Mouse (Mus musculus) Patski (cell line): ENCODE results near the gene Gripap1. TPM values are rescaled to one million over a fixed set of nuclear protein-coding genes. Genes with fewer than 3 reads are reported as not detected.
"Not testable (repeated sequence)": the region's sequence is repeated elsewhere in the genome, so short reads cannot be mapped to it uniquely, and the experiment has no call there.

Experiments
- ATAC-seq: fragments of 100-300 bp; one replicate; pipeline ENCODE4 v1.8.0; 2021
- CTCF ChIA-PET: fragments of 350-600 bp; sonication (Branson Sonifier 250); formaldehyde crosslinking; loops from one replicate; lab custom pipeline; 2022; ENCODE audit warnings: inconsistent platforms; lab: Charles Lee
- POLR2A ChIA-PET: fragments of 350-600 bp; sonication (Branson Sonifier 250); formaldehyde crosslinking; loops from one replicate; lab custom pipeline; 2022; ENCODE audit warnings: antibody characterized with exemption, inconsistent platforms; lab: Charles Lee
- DNase-seq: peaks from one replicate; pipeline ENCODE4 v3.0.0-alpha.2; 2011; ENCODE audit warnings: low read depth, low spot score
- H3K27me3 ChIP-seq: fragments of 371-371 bp; one replicate; pipeline ENCODE4 v1.5.1; 2021
- CTCF ChIP-seq: fragments of 100-300 bp; IDR thresholded peaks from one replicate; pipeline ENCODE4 v1.5.1; 2021
- in situ Hi-C: fragments of 300-500 bp; cut with MboI; formaldehyde crosslinking; loops from 3 replicates; pipeline ENCODE4 v1.11.1; 2018; ENCODE audit warnings: low pct_unique_long_range_greater_than_20kb, mixed read lengths
- polyA plus RNA-seq: library from polyadenylated mRNA; unstranded; gene quantifications from one replicate; pipeline ENCODE4 v1.2.3, GENCODE M21; 2021

Gene Gripap1
- polyA plus RNA-seq, result 63.2 TPM

DNA sequence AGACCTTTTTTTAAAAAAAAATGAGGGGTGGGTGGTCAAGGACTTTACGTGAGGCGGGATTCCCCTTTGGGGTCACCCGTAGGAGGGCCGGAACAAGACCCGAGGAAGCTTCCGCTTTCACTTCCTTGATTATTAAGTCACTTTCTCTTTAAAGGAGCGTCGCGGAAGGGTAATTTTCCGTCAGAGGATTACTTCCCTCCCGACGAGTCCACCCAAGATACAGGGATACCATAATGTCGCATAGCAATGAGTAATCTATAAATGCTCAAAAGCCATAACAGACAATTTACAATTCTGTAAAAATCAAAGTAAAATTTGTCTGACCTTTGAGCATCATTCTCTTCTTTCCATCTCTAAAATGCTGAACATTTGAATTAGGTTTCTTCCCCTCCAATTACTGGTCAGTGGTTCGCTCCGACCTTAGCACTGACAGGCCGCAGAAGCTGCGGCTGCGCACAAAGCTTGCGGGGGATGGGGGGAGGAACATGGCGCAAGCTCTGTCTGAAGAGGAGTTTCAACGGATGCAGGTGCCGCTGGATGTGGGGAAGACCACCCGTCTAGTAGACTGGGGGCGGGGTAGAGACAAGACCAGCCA lies at the start of gene Gripap1:
Gripap1 (plus strand) TSS at position 224 of the 595 bp plus-strand sequence.
- ATAC-seq, result peak; percentile 62

DNA sequence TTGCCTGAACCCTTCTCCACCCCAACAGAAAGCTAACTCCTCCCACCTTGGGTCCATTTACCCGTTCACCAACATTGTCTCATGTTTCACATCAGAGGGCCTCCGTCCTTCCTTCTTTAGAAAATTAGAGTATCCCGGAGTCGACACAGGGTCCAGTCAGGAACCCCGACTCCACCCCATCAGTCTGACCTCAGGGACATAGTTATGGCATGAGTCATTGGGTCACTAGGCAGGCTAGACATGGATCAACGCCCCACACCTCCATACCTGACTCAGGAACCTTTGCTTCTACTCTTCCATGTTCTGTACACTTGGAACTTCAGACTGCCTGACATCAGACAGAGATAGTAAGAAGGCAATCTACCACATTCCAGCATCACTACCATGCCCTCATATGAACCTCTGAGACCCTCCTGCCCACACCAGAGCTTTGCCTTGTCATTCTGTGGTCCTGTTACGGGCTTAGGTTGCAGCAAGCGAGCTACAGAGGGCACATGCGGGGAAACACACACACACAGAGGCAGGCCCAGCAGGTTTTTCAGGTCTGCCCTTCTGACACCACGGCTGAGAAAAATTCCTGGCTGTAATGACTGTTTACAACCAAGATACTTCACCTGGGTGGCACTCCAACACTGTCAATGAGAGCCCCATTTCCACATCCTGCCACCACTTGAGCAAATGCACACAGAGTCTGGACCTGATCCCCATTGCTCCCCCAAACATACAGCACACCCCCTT lies 49.3 kb upstream of the Gripap1 start:
- no peak for TF ChIP-seq CTCF
- H3K27me3 ChIP-seq, result no peaks in the 10 kb centered on the region
- DNase-seq, result no peak
- ATAC-seq, result no peak
- ChIA-PET CTCF (no interaction called here), POLR2A (interaction anchor here (0.6 kb wide), 1 partner anchor 9 kb away, joined by 3 read pairs; no protein-coding TSS in a partner anchor)
- in situ Hi-C loops, result no loop called here

More for the DNA sequence above, at the start of gene Gripap1:
- in situ Hi-C loops, result no loop called here
- DNase-seq, result peak; percentile 58
- TF ChIP-seq CTCF, result no peak
- peaks cover 6% of the 10 kb centered on the region for H3K27me3 ChIP-seq
- POLR2A ChIA-PET, result no interaction called here
- CTCF ChIA-PET, result interaction anchor here (2.2 kb wide), 1 partner anchor 10 kb away, joined by 12 read pairs; no protein-coding TSS in a partner anchor

DNA sequence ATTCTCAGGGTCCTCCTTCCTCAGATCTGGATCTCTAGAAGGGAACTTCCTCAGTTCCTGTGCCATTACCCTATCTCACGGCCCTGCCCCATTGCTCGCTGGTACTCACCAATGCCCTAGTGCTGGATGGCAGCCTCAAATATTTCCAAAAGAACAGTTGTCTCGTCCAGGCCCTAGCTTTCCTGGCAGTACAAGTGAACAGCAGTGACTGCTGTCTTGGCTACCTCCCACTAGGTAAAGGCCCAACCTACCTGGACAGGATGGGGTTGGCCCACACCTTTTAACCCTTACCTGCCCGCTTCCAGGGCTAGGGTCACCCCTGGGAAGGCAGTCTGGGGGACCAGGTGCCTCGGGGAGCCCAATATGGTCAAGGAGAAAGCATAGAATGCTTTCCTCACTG lies 48.5 kb upstream of the Gripap1 start:
- DNase-seq (no peak), ATAC-seq (no peak)
- no peak for TF ChIP-seq CTCF
- CTCF ChIA-PET, result interaction anchor here (1.3 kb wide), 1 partner anchor 17 kb away, joined by 3 read pairs; no protein-coding TSS in a partner anchor
- POLR2A ChIA-PET, result no interaction called here
- no peaks in the 10 kb centered on the region for H3K27me3 ChIP-seq
- in situ Hi-C loops, result no loop called here

DNA sequence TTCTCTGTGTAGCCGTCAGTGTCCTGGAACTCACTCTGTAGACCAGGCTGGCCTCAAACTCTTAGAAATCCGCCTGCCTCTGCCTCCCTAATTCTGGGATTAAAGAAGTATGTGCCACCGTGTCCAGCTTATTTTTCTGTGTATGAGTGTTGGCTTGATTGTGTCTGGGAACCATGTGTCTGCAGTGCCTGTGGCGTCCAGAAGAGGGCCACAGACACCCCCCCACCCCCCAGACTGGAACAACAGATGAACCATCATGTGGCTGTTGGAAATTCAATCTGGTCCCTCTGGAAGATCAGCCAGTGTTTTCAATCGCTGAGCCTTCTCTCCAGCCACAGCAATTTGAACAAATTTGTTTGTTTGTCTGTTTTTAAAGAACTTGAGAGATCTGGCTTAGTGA lies 46.1 kb upstream of the Gripap1 start:
- no peak for TF ChIP-seq CTCF
- ChIA-PET POLR2A (interaction anchor here (0.5 to 0.6 kb wide), 2 partner anchors 94 to 106 kb away, joined by 3 to 4 read pairs; no protein-coding TSS in a partner anchor), CTCF (no interaction called here)
- no peaks in the 10 kb centered on the region for H3K27me3 ChIP-seq
- DNase-seq (no peak), ATAC-seq (no peak)
- in situ Hi-C loops, result no loop called here

DNA sequence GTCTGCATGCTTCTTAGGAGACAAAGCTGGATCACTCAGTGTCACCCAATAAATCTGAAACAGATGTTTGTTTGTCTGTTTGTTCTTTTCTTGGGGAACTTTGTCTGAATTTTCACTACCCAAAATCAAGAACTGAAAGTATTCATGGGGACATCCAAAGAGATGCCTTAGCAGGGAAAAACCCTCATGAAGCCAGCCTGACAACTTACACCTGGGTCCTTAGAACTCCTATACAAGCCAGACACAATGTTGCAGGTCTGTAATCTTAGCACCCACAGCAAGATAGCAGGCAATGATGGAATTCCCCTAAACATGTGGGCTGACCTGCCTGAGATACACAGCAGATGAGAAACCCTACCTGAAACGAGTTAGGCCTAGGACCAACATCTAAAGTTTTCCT lies 44.6 kb upstream of the Gripap1 start:
- no peak for DNase-seq
- no peak for ATAC-seq
- no peaks in the 10 kb centered on the region for H3K27me3 ChIP-seq
- in situ Hi-C loops, result no loop called here
- ChIA-PET POLR2A (no interaction called here), CTCF (interaction anchor here (1.0 kb wide), 1 partner anchor 9 kb away, joined by 3 read pairs; no protein-coding TSS in a partner anchor)
- no peak for TF ChIP-seq CTCF

DNA sequence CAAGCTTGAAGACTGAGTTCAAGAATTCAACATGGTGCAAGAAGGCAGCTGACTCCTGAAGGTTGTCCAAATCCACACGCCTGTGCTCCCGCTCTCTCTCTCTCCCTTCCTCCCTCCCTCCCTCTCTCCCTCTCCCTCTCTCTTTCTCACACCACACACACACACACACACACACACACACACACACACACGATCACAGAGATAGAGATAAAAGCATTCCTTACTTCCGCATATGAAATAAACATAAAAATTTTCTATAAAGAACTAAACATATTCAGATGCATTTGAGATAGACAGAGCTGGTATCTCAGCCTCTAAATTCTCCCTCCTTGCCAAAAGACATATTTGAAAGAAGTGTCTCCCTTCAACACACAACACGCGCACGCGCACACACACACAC lies 44.1 kb upstream of the Gripap1 start:
- ChIA-PET POLR2A (no interaction called here), CTCF (interaction anchor here (1.0 kb wide), 1 partner anchor 9 kb away, joined by 3 read pairs; no protein-coding TSS in a partner anchor)
- in situ Hi-C loops, result no loop called here
- DNase-seq (no peak), ATAC-seq (no peak)
- H3K27me3 ChIP-seq, result no peaks in the 10 kb centered on the region
- TF ChIP-seq CTCF, result no peak

DNA sequence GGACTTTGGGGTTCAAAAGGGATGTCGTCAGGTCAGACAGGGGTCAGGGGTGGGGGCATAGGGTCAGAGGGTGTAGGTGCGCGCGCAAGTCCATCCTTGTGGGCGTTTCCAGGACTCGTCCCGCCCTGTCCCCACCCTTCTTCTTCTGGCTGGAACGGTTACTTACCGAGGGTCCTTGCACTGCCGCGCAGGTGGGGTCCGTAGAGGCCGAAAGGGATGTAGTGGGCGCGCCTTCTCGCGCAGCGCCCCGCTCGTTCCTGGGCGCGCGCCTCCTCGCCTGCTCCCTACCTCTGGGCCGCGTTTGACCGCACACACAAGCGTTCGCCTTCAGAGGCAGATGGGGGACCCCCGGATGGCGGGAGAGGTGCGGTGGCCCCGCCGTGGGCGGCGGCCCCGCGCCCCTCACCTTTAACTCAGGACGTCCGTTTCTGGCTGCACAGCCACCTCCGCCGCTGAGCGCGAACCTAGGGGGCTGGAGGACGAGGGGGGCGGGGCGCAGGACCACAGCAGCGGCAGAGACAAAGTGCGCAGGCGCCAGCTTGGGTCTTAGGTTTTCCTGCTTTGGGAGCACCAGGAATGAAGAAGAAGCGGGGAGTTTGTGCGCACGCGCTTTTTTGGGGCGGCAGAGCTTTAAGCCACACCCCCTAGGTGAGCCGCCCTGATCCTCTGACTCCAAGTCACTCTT lies 39.0 kb upstream of the Gripap1 start, which contains the start of gene Ccdc120:
Ccdc120 (minus strand) TSS at position 474 of the 685 bp plus-strand sequence.
- CTCF ChIA-PET, result interaction anchor here (0.9 to 1.3 kb wide), 3 partner anchors 13 to 27 kb away, joined by 3 to 4 read pairs (median 3); no protein-coding TSS in a partner anchor
- POLR2A ChIA-PET, result no interaction called here
- H3K27me3 ChIP-seq, result peaks cover 2% of the 10 kb centered on the region
- in situ Hi-C loops, result no loop called here
- DNase-seq, result no peak
- TF ChIP-seq CTCF, result no peak
- ATAC-seq, result peak; percentile 70

DNA sequence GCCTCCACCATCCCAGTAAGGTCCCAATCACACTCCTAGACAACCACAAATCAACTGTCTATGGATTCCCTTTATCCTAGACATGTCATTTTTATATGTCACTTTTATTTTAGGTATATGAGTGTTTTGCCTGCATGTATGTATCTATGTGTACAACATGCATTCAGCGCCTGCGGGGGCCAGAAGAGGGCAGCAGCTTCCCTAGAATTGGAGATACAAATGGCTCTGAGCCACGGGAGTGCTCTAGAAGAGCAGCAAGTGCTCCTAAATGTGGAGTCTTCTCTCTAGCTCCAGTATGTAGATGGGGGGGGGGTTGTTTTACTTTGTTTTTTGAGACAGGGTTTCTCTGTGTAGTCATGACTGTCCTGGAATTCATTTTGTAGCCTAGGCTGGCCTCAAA lies 35.9 kb upstream of the Gripap1 start:
- peak; percentile 67 for ATAC-seq
- CTCF ChIA-PET, result interaction anchor here (0.8 to 1.1 kb wide), 2 partner anchors 24 to 38 kb away, joined by 3 to 4 read pairs; no protein-coding TSS in a partner anchor
- POLR2A ChIA-PET, result interaction anchor here (0.6 kb wide), 1 partner anchor 173 kb away, joined by 3 read pairs; no protein-coding TSS in a partner anchor
- in situ Hi-C loops, H3K27me3 ChIP-seq, DNase-seq: not testable (repeated sequence)

DNA sequence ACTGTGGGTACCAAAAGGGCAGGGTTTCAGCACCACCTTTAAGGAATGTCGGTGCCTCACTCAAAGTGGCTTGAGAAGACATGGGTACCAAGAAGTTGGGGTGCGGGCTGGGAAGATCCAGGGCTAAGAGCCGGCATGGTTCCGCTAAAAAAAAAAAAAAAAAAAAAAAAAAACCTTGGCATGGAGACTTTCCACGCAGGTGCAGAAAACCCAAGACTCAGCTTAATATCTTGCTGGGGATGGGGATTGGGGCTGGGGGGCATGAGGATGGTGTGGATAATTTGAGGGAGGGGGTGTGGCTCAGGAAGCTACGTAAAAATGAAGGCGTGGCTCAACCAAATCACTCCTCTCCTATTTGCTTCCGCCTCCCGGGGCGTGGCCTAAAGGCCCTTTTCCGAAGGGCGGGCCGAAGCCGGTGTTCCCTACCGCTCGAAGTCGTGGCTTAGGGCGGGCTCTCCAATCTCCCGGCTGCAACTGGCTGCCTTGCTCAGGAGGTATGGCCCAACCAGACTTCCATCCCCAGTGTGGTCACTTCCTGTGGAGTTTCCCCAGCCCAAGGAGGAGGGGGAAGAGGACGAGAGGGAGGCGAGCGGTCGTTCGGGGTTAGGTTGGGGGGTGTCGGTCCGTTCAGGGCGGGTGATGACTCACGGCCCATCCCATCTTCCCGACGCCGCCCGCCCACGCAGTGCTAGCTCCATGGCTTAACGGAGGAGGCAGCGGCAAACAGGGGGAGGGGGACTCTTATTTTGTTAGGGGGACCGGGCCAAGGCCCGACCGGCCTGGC lies 27.2 kb upstream of the Gripap1 start, which contains the start of gene Tfe3:
Tfe3 (plus strand) TSS at position 424 of the 784 bp plus-strand sequence.
- in situ Hi-C loops, result no loop called here
- TF ChIP-seq CTCF, result no peak
- H3K27me3 ChIP-seq, result no peaks in the 10 kb centered on the region
- DNase-seq (peak; percentile 70), ATAC-seq (peak; percentile 77)
- ChIA-PET POLR2A (interaction anchor here (0.6 kb wide), 1 partner anchor 65 kb away, joined by 9 read pairs; no protein-coding TSS in a partner anchor), CTCF (no interaction called here)
